Mouse (Mus musculus): ENCODE data around the gene Ptprf. TPM values are rescaled to one million over a fixed set of nuclear protein-coding genes. Genes with fewer than 3 reads are reported as not detected.

Gene Ptprf
- polyA plus RNA-seq (2017; shearing (Covaris generic)), result 1 to 10 TPM in 1 of 2 experiments, under 1 TPM in 1; 0.57 to 2.4 TPM

DNA sequence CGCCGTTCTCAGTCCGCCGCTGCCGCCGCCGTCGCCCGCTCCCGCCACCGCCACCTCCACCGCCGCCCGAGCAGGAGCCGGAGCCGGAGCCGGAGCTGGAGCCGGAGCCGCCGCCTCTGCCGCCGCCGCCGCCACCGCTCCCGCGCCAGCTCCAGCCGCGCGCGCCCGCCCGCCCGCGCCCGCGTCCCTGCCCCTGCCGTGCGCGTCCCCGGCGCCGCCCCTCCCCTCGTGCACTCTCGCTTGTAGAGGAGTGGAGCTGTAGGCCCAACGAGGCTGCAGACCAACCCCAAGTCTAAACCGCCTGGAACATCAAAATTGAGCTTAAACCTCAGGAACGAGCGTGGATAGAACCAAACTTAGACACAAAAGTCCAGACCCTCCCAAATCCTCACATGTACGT is at the start of gene Ptprf:
Gene Ptprf (minus strand): TSS at position 175 of the 400 bp plus-strand sequence.

DNA sequence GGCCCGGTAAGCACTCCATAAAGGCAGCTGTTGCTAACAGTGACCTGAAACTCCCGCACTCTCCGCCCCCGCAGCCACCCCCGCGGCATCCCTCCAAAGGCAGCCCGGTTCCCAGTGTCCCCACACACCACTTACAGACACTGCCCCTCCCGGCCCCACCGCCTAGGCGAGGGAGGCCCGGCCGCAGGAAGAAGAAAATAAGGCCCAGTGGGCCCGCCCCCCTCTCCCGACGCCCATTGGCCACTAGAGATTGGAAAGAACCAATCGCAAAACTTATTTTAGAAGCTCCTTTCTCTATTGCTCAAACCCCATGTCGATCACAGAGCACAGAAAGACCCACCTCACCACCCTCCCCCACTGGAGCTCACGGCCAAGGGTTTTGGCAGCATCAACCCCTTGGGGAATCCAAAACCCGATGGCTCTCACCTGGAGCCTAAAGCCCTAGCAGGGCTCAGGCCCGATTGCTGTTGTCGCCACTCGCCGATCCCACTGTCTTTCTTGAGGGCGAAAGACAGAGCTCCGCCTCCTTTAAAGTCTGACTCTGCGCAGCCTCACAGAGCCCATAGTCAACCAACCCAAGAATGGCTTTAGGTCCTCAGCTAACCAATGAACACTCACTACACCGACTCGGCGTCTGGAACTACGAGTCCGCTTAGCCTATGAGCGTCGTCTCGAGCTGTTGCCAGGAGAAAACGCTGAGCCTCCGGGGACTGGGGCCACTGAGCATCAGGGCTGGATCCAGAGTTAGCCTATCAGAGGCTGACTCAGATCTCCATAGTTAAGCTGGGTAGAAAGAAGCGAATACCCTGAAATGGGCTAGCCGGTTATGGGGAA is 111.5 kb downstream of the Ptprf start, which contains the start of gene Kdm4a:
Gene Kdm4a (minus strand): TSS at position 577 of the 834 bp plus-strand sequence.

Other genes with a start within 250 kb of the Ptprf start
- 1 to 10 TPM; 3.6 to 5.5 TPM for gene St3gal3, start 156.5 kb downstream of the Ptprf start, polyA plus RNA-seq (2017; shearing (Covaris generic))
- 10 to 100 TPM; 26.8 to 29.9 TPM for gene Kdm4a, start 111.4 kb downstream of the Ptprf start, polyA plus RNA-seq (2017; shearing (Covaris generic))
- gene Szt2, start 117.9 kb upstream of the Ptprf start, polyA plus RNA-seq (2017; shearing (Covaris generic)), result 10 to 100 TPM; 12.9 to 13.0 TPM
- 100 to 1,000 TPM in 1 of 2 experiments, 10 to 100 TPM in 1; 97.0 to 116 TPM for gene Med8, start 117.9 kb upstream of the Ptprf start, polyA plus RNA-seq (2017; shearing (Covaris generic))
- gene Elovl1, start 136.7 kb upstream of the Ptprf start, polyA plus RNA-seq (2017; shearing (Covaris generic)), result 100 to 1,000 TPM; 138 to 167 TPM
- 1 to 10 TPM; 7.9 to 8.7 TPM for gene Cdc20, start 145.9 kb upstream of the Ptprf start, polyA plus RNA-seq (2017; shearing (Covaris generic))
- gene Mpl, start 166.1 kb upstream of the Ptprf start, polyA plus RNA-seq (2017; shearing (Covaris generic)), result under 1 TPM; 0.14 to 0.40 TPM
- gene Tie1, start 198.7 kb upstream of the Ptprf start, polyA plus RNA-seq (2017; shearing (Covaris generic)), result under 1 TPM in 1 of 2 experiments, not detected in 1; 0.59 TPM
- gene 2610528J11Rik, start 235.6 kb upstream of the Ptprf start, polyA plus RNA-seq (2017; shearing (Covaris generic)), result under 1 TPM in 1 of 2 experiments, not detected in 1; 0.17 TPM